Mouse (Mus musculus) lung, postnatal 36 days (tissue): Measurements from ENCODE around the gene Rapgef1.
"Not testable (repeated sequence)": the region's sequence is repeated elsewhere in the genome, so short reads cannot be mapped to it uniquely, and the experiment has no call there.

ENCODE experiments used
- DNase-seq: peaks from one replicate; pipeline ENCODE4 v3.0.0; 2022; ENCODE audit warnings: mixed read lengths

Gene Rapgef1

DNA sequence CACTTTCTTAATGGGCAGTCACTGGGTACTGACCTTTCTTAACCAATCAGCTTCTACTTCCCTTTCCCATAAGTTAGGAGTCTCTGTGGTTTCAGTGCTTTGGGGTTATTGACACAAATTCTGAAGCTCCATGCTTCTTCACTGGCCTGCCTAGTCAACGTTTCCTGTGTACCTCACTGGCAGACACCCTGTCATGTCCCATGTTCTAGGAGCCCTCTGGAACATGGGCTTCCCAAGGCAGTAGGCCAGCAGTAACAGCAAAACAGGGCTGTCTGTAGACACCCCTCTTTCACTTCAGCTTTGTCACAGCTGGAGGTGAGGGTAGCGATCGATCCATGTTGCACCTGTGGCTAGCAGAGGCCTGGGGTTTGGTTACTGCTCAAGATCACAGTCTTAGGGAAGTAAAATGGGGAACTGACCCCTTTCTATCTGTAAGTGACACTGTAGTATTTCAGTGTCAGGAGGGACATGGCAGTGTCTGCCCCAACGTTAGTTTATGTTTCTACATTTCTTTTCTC lies 4.6 kb downstream of the Rapgef1 start:
- peak; percentile 49 for DNase-seq

DNA sequence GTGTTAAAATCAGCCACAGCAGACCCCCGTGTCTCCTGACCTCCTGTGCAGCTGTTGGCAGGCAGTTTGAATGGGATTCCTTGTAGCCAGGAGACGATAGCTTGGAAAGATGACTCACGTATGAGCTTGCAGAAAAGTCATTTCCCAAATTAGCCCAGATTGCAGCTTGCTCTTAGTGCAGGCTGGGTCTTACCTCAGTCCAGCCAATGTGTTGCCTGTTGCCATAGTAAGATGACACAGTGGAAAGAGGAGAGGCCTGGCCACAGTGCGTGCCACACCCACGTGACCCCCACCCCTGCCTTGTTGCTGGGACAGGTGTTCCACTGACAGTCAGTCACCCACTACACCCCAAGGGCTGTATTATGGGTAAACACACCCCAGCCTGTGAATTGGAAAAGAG lies 5.2 kb downstream of the Rapgef1 start:
- DNase-seq: peak; percentile 79

DNA sequence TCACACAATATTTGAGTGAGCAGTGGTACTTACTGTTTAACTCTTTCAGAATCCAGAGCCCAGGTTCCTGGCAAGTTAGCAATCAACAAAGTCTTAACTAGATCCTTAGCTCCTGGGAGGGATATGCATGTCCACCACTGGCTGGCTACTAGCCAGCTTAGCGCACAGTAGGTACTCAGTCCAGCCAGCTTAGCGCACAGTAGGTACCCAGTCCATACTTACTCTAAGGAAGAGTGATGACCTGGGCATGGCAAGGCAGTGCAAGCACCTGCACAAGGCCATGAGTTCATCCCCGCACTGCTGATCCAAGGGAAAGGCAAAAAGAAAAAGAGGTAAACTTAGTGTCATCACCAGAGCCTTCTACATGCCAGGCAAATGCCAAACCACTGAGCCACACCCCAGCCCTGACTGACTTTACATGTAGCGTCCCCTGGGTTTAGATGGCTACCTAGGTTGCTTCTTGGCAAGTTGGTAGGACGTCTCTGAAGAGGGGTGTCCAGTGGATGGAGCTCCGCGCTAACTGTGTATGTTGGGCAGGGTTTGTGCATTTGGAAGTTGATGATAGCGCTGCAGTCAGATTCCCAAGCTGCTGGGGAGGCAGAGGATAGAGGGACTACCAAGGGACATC lies 6.2 kb downstream of the Rapgef1 start:
- no peak for DNase-seq

DNA sequence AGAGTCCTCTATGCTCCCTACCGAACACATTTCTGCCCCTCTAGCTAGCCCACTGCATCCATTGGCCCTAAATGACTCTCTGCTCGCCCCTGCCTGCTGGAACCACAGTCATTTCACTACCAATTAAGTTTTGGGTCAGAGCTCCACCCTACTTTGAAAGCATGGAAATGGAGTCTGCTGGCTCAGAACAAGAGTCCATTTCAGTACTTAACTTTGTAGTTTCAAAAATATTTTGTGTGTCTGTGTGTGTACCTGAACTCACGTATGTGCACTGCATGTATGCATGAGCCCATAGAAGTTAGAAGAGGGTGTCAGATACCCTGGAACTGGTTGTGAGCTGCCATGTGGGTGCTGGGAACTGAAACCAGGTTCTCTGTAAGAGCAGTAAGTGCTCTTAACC lies 7.8 kb downstream of the Rapgef1 start:
- no peak for DNase-seq

DNA sequence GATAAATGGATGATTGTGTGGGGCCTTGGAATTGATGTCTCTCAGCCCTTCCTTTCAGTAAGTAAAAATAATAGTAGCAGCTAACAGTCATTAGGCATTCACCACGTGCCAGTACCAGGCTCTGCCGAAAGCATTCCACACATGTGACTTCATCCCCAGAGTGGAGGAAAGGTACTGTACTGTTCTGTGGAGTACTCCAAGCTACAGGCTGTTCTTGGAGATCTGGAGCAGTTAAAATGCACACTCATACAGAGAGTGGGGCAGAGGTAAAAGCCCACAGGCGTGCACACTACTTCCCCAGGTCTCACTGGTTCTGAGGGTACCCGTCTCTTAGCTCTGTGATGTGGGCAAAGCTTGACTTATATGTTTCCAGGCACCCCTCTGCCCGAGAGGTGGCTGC lies 8.7 kb downstream of the Rapgef1 start:
- peak; percentile 56 for DNase-seq

DNA sequence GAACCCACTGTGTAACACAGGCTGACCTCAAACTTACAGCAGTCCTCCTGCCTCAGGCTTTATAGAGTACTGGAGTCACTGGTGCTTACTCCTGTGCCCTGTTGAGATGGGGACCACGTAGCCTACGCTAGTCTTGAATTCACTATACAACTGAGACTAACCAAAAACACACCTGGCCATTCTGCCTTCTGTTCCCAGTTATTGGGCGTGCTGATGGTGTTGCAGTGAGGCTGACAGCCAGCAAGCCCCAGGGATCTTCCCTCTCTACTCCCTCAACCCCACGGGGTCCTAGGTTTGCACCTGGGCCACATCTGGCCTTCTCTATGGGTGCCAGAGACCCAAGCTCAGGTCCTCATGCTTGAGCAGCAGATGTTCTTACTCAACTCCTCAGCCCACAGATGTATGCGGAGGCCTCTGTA lies 9.3 kb downstream of the Rapgef1 start:
- DNase-seq: no peak

DNA sequence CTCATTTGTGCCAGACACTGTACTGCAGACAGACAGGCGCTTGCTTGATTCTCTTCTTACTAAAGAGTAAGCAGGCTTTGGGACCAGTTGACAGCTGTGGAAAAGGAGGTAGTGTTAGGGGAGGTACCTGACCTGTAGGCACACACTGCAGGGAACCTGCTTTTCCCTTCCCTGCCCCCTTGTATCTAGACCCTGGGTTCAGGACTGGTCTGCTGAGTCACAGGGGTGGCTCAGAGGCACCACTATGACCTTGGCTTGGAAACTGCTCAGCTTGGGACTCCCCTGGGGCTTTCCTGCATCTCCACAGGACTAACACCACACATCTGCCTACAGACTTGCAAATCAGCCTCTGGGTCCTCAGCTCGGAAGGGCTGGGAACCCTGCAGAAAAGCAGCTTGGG lies 9.8 kb downstream of the Rapgef1 start:
- no peak for DNase-seq

DNA sequence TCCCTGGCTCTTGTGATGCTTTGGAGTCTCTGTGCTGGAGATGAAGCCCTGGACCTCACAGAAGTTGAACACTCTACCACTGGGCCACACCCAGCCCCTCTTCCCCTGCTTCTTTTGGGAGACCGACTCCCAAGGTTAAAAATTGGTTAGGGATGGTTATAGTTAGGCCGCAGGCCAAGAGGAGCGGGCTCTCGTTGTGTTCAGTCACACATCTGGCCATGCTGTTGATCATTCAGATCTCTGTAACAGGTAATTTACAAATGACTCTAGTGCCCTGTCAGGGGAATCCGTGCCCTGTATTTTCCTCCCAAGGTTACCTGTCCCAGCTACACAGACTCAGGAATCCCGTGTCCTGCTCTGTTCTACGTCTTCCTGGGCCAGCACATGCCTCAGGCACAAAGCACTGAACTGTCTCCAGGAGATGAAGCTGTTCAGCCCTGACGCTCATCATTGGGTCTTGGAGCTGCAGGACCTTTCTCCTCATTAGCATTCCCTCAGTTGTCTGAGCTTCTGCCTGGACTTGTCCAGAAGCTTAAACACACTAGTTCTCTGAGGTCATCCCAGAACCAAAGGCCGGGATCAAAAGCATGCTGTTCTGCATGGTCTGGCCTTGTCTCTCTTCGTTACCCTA lies 10.7 kb downstream of the Rapgef1 start:
- DNase-seq: no peak

DNA sequence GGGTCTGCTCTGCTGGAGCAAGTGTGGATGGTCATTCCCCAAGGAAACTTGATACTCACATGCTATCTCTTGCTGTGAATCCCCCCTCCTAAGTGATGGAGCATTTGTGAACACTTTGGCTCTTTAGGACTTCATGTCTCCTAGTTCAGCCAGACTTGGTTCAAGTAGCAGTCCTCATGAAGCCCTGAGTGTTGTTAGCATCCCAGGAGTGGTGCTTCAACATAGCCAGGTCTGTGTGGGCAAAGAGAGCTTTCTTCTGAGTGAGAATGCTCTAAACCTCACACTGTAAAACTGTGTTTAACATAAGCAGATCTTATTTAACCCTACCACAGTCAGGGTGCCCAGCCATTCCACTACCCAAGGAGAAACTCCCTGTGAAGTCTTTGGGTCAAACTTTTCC lies 11.5 kb downstream of the Rapgef1 start:
- DNase-seq: peak; percentile 65

DNA sequence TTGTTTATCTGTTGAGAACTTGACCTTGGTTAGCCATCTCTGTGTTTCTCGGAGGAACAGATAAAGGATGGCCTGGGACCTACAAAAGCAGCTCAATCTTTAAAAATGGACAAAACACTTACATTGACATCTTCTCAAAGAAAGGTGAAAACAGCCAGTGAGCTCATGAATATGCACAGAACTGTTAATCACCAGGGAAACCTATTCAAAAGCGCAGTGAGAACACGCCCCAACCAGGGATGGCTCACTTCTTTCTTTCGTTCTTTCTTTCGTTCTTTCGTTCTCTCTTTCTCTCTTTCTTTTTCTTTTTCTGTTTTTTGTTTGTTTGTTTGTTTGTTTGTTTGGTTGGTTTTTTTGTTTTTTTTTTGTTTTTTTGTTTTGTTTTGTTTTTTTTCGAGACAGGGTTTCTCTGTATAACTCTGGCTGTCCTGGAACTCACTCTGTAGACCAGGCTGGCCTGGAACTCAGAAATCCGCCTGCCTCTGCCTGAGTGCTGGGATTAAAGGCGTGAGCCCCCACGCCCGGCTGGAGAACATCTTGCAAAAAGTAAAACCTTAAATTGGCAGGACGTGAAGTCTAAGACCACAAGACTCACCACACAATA lies 12.1 kb downstream of the Rapgef1 start:
- DNase-seq: not testable (repeated sequence)

DNA sequence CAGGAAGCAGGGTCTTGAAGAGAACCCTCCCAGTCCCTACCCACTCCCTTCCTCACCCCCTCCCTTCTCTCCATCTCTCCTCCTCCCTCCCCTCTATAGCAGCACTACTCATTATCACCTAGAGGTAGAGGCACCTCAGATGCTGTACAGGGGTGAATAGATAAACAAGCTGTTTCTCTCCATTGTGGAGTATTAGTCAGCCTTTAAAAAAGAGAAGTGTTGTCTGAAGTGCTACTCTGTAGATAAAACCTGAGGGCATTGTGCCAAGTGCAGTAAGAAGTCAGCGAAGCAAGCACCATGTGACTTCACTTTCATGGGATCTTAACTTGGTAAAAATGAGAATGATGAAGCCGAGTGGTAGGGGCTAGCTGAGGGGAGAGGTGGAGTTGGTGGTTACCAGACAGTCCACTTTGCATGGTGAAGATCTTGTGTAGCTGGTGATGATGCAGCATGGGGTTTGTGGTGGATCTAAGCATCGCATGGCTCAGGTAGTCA lies 12.7 kb downstream of the Rapgef1 start:
- DNase-seq: peak; percentile 61

DNA sequence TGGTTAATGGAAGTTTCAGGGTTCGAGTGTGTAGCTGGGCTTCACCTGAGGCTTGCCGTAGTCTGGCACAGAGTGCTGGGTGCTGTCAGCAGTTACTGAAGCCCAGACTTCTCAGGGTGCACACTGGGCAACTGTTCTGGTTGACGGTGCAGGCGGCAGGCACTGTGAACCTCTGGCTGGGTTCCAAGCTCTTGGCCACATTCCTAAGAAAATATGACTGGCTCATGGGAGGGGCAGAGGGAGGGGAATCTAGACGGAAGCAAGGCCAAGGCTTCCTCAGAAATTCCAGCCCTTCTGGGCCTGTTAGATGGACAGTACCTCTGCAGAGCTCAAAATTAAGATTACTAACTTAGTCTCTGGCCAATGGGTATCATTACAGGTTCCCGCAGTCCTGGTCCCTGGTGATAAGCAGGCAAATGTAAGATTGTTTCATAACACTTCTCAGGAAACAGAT lies 13.6 kb downstream of the Rapgef1 start:
- DNase-seq: peak; percentile 96

DNA sequence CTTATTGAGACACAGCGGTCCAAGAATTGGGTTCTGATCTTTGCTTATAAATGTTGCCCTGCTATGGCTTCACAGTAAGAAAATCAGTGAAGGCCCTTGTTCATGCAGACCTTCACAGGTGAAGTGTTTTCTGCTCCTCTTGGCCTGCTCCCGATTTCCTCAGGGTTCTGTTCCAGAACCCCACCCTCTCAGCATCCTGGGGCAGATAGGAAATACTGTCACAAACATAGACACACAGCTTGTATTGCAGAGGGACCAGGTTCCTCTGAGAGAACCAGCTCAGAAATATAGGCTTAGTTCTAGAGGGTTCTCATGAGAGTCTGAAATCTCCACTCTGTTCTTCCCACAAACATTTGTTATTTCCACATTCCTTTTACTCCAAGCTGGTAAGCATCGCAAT lies 14.3 kb downstream of the Rapgef1 start:
- DNase-seq: no peak

DNA sequence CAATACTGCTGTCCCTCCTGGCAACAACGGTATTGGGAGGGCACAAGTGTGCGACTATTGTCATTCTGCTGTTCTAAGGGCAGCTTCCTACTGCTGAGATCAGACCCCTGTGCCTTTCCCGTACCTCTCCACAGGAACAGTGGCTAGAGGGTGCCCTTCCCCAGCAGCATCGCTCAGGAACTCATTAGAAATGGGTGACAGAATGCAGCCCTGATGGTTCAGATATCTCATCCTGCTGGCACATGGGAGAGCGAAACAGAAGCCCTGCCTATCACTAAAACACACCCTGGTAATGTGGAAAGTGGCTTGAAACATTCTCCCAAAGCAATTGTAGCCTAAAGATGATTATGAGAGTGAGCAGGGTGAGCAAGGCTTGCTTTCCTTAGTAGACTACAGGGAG lies 15.0 kb downstream of the Rapgef1 start:
- no peak for DNase-seq

DNA sequence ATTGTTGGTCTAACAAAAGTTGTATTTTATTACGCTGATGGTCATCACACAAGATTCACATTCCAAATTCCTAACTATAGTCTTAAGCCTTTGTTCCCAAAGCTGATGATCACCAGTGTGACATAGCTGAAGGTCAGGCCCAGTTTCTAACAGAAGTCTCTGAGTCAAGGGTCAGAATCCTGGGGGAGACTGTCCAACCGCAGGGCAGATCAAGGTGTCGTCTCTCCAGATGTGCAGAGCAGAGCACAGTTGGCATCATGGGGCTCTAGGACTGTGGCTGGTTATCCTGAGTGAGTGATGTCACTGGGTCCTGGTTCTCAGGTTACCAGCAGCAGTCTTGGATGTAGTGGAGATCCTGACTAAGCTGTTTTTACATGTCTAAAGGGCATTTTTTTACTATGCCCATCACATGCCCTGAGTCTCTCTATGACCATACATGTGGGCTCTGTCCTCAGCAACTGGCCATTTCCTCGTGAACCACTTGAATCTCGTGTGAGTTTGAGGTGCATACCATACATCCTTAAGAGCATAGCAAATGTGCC lies 16.5 kb downstream of the Rapgef1 start:
- DNase-seq: no peak

DNA sequence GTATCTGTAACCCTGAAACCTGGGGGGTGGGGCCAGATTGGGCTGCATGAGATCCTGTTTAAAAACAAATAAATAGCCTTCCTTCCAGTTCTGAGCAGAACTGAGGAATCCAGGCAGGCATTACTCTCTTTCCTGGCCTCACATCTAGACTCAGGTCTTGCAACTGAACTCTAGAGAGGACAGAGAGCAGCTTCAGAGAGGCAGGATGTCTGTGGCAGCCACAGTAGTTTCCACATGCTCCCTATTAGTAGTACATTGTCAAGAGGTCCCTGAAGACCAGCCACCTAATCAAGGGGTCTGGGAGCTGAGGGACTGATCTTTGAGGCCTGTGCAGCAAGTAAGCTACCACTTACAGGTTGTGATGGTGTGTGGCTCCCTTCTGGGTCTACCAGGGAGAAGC lies 18.0 kb downstream of the Rapgef1 start:
- no peak for DNase-seq

DNA sequence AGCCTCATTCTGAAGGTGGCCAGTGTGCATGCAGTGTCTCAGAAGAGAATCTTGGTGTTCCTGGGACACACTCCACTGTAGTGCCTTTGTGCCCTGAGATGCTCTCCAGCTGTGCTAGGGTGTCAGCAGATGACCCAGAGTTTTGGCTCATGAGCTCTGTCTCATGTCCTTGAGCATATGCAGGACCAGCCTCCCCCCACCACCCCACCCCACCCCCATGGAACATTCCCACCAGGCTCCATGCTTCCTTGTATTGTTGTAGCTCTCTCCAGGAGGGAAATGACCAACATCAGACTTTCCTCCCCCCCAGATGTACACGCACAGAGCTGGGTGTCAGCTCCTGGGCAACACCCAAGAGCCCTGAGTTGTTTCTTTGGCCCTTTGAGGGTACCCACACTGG lies 19.9 kb downstream of the Rapgef1 start:
- peak; percentile 74 for DNase-seq

DNA sequence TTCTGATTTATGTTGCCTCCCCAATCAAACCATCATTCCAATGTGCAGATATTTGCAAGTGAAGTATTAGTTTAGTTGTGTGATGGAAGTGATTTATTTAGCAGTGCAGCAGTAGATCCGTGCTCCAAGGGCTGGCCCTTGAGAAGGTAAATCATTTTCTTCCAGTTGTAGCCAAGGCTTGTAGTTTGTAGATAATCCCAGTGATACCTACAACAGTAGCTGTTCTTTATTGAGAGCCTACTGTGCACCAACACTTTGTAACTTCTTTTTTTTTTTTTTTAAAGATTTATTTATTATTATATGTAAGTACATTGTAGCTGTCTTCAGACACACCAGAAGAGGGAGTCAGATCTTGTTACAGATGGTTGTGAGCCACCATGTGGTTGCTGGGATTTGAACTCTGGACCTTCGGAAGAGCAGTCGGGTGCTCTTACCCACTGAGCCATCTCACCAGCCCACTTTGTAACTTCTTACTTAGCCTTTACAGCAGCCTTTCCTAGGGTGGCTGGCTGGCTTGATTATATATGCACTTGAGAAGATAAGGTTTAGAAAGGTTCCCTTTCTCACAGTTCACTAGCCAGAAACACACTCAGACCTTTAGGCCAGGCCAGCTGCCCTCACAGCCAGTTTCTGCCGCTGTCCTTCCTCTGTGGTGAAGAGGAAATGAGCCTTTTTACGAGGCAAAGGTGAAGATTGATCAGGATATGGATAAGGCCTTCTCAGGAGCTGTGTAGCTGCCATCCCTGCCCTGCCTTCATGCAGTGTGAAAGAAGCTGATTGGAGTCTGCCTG lies 20.6 kb downstream of the Rapgef1 start:
- no peak for DNase-seq

DNA sequence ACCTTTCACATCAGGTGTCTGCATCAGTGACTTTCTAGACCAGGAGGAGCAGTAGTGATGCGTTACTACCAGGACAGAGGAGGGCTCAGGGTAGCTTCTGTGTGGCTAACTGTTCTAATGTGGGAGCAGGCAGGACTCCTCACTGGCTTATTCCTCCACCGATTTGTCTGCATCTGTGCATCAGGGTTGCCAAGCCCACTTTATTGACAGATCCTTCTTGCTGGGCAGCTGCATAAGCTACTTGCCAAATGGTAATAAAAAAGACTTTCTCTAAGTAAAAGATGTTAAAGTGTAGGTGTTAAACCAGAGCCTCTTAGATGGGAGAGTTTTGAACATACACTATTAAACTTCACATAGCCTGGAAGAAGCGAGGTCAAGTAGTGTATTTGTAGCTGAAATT lies 22.2 kb downstream of the Rapgef1 start:
- no peak for DNase-seq

DNA sequence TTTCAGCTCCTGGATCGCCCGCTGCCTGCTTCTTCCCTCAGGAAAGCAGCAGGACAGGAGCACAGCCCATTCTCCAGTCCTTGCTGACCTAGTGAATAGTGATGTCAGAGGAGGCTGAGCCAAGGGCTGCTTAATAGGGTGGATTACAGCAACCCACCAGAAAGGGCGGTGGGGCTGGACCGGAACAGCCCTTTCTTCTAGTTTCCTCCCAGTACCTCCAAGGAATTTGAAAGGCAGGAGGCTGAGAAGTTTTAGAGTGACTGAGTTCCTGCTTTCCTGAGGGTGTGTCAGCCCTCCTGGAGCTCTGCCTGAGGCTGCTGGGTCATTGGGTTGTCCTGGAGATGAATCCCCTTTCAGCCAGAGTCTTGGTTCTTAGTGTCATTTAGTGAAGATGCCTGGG lies 23.9 kb downstream of the Rapgef1 start:
- peak; percentile 79 for DNase-seq

DNA sequence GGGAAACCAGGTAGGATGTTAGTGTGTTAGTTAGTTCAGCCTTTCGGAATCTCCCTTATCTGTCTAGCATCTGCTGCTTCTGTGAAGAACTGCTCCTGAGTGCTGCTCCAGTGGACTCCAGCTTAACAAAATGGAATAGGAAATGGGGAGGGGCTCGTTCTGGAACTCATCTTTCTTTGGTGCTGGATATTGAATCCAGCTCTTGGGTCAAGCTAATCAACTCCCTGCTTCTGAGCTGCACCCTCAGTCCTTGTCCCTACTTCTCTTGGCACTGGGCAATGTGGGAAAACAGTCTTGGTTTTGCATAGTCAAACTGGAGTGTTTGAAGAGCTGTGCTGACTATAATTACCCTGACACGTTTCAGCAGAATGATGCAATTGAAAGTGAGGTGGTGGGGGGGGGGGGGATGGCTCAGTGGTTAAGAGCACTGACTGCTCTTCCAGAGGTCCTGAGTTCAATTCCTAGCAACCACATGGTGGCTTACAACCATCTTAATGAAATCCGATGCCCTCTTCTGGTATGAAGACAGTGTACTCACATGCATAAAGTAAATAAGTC lies 25.6 kb downstream of the Rapgef1 start:
- no peak for DNase-seq

DNA sequence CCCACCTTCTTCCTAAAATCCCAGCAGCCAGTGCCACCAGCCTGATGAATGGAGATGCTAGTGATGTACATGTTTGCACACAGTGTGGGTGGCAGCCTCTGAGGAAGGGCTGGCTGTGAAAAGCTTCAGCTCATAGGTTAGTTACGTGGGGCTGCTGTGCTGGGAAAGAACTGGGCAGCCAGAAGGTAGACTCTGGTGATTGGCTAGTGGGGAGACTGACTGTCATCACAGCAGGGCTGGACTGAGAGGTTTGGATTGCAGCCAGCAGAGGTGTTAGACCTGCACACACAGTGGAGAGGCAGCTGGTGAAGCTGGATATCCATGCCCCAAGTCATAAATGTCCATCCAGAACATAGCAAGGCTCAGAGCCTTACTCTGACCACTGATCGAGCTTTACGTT lies 27.1 kb downstream of the Rapgef1 start:
- DNase-seq: no peak

DNA sequence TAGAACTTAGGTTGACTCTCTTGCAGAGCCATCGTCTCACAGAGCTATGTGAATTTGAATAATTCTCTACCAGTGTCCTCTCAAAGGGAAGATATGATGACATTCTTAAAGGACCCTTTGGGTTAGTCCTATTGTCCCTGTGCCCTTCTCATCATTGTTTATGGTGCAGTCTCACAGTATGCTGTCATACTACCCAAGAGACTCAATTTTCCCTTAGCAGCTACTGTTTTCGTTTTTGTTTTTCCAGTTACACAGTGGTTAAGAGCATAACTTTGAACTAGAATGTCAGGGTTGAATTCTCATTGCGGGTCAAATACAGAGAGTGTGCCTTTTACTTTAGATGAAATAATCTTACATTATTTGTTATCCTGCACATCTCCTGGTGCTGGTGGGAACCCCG lies 27.6 kb downstream of the Rapgef1 start:
- no peak for DNase-seq
